Mouse (Mus musculus): ENCODE data around the gene Rab7b. TPM values are rescaled to one million over a fixed set of nuclear protein-coding genes. Genes with fewer than 3 reads are reported as not detected.
A peak's percentile ranks its signal among the peaks of the same experiment; 100 is the strongest.

Rab7b gene
- 0.12 and 1.6 TPM in 2 replicates for polyA plus RNA-seq (2014; fragmentation: Nextera tagmentation; extraction: Ambion mirVana)

DNA sequence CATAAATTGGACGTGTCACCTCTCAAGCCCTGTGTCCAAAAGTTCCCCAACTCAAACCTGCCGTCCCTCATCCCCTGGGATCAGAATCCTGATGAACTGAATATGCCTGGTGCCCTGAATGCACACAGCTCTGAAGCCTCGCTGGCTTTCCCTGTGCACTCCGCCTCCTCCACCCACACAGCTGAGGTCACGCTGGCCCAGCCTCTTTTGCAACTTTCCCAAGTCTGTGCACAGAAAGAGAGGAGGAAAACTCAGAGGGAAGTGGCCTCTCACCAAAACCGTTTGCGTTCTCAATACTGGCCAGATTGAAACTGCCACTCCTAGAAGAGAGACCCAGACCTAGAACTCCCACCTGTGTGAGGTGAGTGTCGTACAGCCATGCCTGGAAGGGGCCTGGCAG, at the start of gene Rab7b:
Gene Rab7b (plus strand): TSS at position 221 of the 400 bp plus-strand sequence.
- no peak within 1 kb of the TSS for H3K4me2 ChIP-seq (ENCODE audit: low read length)

DNA sequence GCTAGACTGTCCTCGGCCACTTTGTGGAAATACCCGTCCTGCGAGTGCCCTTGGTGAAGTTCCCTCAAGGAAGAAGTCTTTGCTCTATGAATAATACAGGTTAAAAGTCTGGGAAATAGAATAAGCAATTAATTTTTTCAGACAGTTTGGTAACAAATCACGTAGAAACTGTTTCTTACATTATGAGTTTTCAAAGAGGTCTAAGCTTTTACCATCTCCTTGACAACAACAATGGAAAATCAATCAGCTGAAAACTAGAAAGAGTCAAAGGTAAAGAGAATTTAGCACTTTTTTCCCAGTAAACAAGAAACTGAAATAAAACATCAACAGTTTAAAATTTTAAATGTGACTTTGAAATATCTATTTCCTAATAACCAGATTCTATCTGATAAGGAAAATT, 48.4 kb upstream of the Rab7b start:
- 84% methylated on average over 4 of the region's 4 CpGs for WGBS
- Histone ChIP-seq H3K27ac (replicated peaks; ENCODE audit: low read depth, low read length) (no peak overlapping the region), H3K4me1 (ENCODE audit: control insufficient read depth, insufficient read depth, low read length) (no peaks in the 10 kb centered on the region), H3K27me3 (ENCODE audit: control insufficient read depth, insufficient read depth, low read length) (no peaks in the 10 kb centered on the region), H3K9ac (replicated peaks; ENCODE audit: low read length) (no peak overlapping the region), H3K4me3 (replicated peaks; ENCODE audit: low read depth, low read length) (no peak overlapping the region), H3K36me3 (ENCODE audit: control insufficient read depth, insufficient read depth, low read length) (no peaks in the 10 kb centered on the region), H3K9me3 (ENCODE audit: control insufficient read depth, low read length) (no peaks in the 10 kb centered on the region), H3K4me2 (ENCODE audit: low read length) (no peak overlapping the region)
- no peak for ATAC-seq (ENCODE audit: low FRiP score, low TSS enrichment)
- DNase-seq, result no peak

More for the DNA sequence above, at the start of gene Rab7b:
- H3K9ac ChIP-seq (replicated peaks; ENCODE audit: low read length), result no peak within 1 kb of the TSS
- H3K4me3 ChIP-seq (replicated peaks; ENCODE audit: low read depth, low read length), result no peak within 1 kb of the TSS
- no peaks in the 10 kb centered on the region for H3K4me1 ChIP-seq (ENCODE audit: control insufficient read depth, insufficient read depth, low read length)
- no peak within 1 kb of the TSS for H3K27ac ChIP-seq (replicated peaks; ENCODE audit: low read depth, low read length)
- H3K27me3 ChIP-seq (ENCODE audit: control insufficient read depth, insufficient read depth, low read length), result no peaks in the 10 kb centered on the region
- ATAC-seq (ENCODE audit: low FRiP score, low TSS enrichment) (no peak), DNase-seq (no peak)
- 60% methylated on average over 8 of the region's 8 CpGs for WGBS
- H3K36me3 ChIP-seq (ENCODE audit: control insufficient read depth, insufficient read depth, low read length), result no peaks in the 10 kb centered on the region
- H3K9me3 ChIP-seq (ENCODE audit: control insufficient read depth, low read length), result no peaks in the 10 kb centered on the region

DNA sequence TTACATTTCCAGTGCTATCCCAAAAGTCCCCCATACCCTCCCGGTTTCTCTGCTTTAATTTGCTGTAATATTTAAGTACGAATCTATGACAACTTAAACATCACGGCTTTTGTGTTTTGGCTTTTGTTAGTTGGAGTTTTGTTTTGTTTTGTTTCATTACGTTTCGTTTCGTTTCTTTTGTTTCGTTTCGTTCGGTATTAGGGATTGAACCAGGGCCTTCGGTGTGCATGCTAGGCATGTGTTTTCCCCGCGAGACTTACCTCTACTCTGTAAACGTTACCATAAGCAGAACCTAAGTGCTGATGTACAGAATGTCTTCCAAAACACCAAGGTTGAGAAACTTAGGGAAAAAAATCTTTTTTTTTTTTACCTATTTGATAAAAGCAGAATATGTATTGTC, 46.9 kb upstream of the Rab7b start:
- H3K27me3 ChIP-seq (ENCODE audit: control insufficient read depth, insufficient read depth, low read length), result no peaks in the 10 kb centered on the region
- no peaks in the 10 kb centered on the region for H3K36me3 ChIP-seq (ENCODE audit: control insufficient read depth, insufficient read depth, low read length)
- no peak overlapping the region for H3K27ac ChIP-seq (replicated peaks; ENCODE audit: low read depth, low read length)
- H3K4me1 ChIP-seq (ENCODE audit: control insufficient read depth, insufficient read depth, low read length), result no peaks in the 10 kb centered on the region
- WGBS, result 93% methylated on average over 13 of the region's 13 CpGs
- ATAC-seq (ENCODE audit: low FRiP score, low TSS enrichment), result no peak
- H3K9ac ChIP-seq (replicated peaks; ENCODE audit: low read length), result no peak overlapping the region
- H3K4me3 ChIP-seq (replicated peaks; ENCODE audit: low read depth, low read length), result no peak overlapping the region
- no peak for DNase-seq
- no peaks in the 10 kb centered on the region for H3K9me3 ChIP-seq (ENCODE audit: control insufficient read depth, low read length)
- no peak overlapping the region for H3K4me2 ChIP-seq (ENCODE audit: low read length)

DNA sequence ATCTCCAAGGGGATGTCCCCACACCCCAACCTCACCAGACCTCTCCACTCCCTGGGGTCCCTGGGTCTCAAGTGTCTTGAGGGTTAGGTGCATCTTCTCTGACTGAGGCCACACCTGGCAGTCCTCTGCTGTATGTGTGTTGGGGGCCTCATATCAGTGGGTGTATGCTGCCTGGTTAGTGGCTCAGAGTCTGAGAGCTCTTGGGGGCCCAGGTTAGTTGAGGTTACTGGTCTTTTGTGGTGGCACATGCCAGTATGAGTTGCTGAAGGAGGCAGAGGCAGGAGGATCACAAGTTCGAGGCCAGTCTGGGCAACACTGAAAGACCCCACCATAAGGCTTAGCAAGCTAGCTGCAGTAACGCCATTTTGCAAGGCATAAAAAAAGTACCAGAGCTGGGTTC, 46.2 kb upstream of the Rab7b start:
- ATAC-seq (ENCODE audit: low FRiP score, low TSS enrichment), result no peak
- Histone ChIP-seq H3K9ac (replicated peaks; ENCODE audit: low read length) (no peak overlapping the region), H3K4me2 (ENCODE audit: low read length) (no peak overlapping the region), H3K27ac (replicated peaks; ENCODE audit: low read depth, low read length) (no peak overlapping the region), H3K4me3 (replicated peaks; ENCODE audit: low read depth, low read length) (no peak overlapping the region), H3K4me1 (ENCODE audit: control insufficient read depth, insufficient read depth, low read length) (no peaks in the 10 kb centered on the region), H3K36me3 (ENCODE audit: control insufficient read depth, insufficient read depth, low read length) (no peaks in the 10 kb centered on the region), H3K27me3 (ENCODE audit: control insufficient read depth, insufficient read depth, low read length) (no peaks in the 10 kb centered on the region), H3K9me3 (ENCODE audit: control insufficient read depth, low read length) (no peaks in the 10 kb centered on the region)
- no peak for DNase-seq
- WGBS, result 93% methylated on average over 2 of the region's 2 CpGs

DNA sequence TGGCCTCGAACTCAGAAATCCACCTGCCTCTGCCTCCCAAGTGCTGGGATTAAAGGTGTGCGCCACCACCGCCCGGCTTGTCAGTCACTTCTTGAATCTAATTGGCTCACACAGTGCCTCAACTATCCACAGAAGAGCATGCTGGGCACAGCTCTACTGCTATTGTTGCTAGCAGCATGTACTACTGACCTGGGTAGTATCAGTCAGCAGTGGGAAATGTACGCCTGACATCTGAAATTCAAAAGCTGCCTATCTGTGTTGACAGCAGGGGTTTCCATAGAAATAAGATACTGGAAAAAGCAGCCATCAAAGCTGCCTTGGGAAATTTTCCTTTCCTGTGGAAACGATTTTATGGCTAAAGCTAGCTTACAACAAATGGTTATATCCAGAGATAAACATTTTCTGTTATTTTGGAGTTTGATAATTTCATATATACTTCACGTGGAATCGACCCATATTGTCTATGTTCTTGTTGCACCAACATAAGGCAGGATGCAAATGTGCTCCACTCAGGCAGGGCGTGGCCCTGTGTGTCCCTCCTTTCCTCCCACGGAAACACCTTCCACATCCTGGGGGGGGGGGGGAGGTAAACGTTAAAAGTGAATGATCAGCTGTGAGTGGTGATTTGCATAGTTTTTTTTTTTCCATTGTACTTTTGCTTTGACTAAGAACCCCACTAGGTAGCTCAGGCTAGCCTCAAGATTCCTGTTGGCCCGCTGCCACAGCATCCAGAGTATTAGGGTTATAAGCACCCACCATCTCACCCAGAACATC, 35.6 kb upstream of the Rab7b start:
- Histone ChIP-seq H3K9me3 (ENCODE audit: control insufficient read depth, low read length) (no peaks in the 10 kb centered on the region), H3K27me3 (ENCODE audit: control insufficient read depth, insufficient read depth, low read length) (no peaks in the 10 kb centered on the region), H3K4me1 (ENCODE audit: control insufficient read depth, insufficient read depth, low read length) (peaks cover 7% of the 10 kb centered on the region), H3K36me3 (ENCODE audit: control insufficient read depth, insufficient read depth, low read length) (no peaks in the 10 kb centered on the region), H3K4me3 (replicated peaks; ENCODE audit: low read depth, low read length) (no peak overlapping the region), H3K4me2 (ENCODE audit: low read length) (no peak overlapping the region), H3K9ac (replicated peaks; ENCODE audit: low read length) (no peak overlapping the region), H3K27ac (replicated peaks; ENCODE audit: low read depth, low read length) (no peak overlapping the region)
- WGBS, result 74% methylated on average over 12 of the region's 12 CpGs
- DNase-seq (no peak), ATAC-seq (ENCODE audit: low FRiP score, low TSS enrichment) (no peak)

DNA sequence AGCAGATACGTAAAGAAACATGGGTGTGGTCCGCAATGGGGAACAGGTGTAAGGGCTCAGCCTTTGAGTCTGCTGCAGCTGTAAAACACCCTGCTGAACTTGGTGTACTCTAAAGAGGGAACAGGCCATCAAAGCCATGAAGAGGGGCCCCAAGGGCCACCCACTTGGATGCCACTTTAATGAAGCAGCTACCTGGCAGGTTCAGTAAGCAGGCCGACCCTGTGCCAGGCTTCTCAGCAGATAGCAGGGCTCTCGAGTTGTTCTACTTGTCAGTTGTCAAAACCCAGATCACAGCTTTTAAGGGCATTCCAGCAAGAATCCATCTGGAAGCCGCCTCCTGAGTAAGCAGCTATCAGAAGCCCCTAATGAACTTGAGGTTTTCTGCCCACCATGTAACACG, 32.9 kb upstream of the Rab7b start:
- Histone ChIP-seq H3K36me3 (ENCODE audit: control insufficient read depth, insufficient read depth, low read length) (no peaks in the 10 kb centered on the region), H3K27ac (replicated peaks; ENCODE audit: low read depth, low read length) (no peak overlapping the region), H3K9me3 (ENCODE audit: control insufficient read depth, low read length) (no peaks in the 10 kb centered on the region), H3K4me2 (ENCODE audit: low read length) (no peak overlapping the region), H3K4me1 (ENCODE audit: control insufficient read depth, insufficient read depth, low read length) (peaks cover 7% of the 10 kb centered on the region), H3K27me3 (ENCODE audit: control insufficient read depth, insufficient read depth, low read length) (no peaks in the 10 kb centered on the region), H3K4me3 (replicated peaks; ENCODE audit: low read depth, low read length) (no peak overlapping the region), H3K9ac (replicated peaks; ENCODE audit: low read length) (no peak overlapping the region)
- ATAC-seq (ENCODE audit: low FRiP score, low TSS enrichment) (no peak), DNase-seq (no peak)
- WGBS, result 91% methylated on average over 6 of the region's 6 CpGs

DNA sequence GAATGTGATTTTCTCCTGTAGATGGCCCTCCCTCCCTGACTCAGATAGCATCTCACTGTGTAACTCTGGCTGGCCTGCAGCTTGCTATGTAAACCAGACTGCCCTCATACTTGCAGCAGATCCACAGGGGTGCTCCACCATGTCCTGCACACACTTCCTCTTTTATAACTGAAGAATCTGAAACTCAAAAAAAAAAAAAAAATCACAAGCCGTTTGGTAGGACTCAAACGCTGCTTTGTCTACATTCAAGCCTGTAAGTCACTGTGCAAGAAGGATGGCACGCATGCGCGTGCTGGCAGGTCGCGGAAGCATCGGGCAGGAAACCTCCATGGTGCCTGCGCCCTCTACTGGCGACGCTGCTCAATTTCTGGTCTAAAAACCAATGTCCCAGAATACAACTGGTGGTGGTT, 30.5 kb upstream of the Rab7b start:
- Histone ChIP-seq H3K4me3 (replicated peaks; ENCODE audit: low read depth, low read length) (peak overlapping the region; percentile 23), H3K27me3 (ENCODE audit: control insufficient read depth, insufficient read depth, low read length) (no peaks in the 10 kb centered on the region), H3K27ac (replicated peaks; ENCODE audit: low read depth, low read length) (peak overlapping the region; percentile 88), H3K9ac (replicated peaks; ENCODE audit: low read length) (peak overlapping the region; percentile 53), H3K4me1 (ENCODE audit: control insufficient read depth, insufficient read depth, low read length) (peaks cover 7% of the 10 kb centered on the region), H3K36me3 (ENCODE audit: control insufficient read depth, insufficient read depth, low read length) (no peaks in the 10 kb centered on the region), H3K4me2 (ENCODE audit: low read length) (peak overlapping the region; percentile 54), H3K9me3 (ENCODE audit: control insufficient read depth, low read length) (no peaks in the 10 kb centered on the region)
- peak; percentile 99 for DNase-seq
- whole genome bisulfite sequencing, result 0% methylated on average over 11 of the region's 11 CpGs
- peak; percentile 91 for ATAC-seq (ENCODE audit: low FRiP score, low TSS enrichment)

DNA sequence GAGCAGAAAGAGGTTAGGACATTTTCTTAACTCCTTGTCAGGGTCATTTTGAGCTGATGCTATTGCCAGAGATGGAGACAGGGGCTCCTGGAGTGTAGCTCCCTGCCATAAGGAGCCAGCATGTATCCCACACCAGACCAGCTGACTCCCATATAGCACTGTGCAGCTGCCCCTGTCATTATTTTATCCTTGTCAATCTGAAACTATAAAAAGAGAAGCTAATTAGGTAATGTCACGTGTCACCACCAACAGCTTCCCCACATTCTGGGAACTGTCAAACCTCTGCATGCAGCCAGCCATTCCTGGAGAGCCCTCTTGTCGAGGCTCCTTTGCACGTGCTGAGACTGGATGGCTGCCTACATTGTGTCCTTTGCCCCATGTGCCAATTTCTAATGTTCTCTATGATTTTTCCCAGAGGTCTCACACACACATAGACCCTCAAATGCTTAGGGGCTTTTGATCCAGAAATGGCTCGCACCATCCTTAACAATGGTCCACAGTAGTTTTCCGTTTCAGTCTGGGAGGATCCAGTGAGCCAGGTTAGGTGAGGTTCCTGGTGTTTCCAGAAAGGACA, 28.9 kb upstream of the Rab7b start:
- Histone ChIP-seq H3K9me3 (ENCODE audit: control insufficient read depth, low read length) (no peaks in the 10 kb centered on the region), H3K9ac (replicated peaks; ENCODE audit: low read length) (no peak overlapping the region), H3K36me3 (ENCODE audit: control insufficient read depth, insufficient read depth, low read length) (no peaks in the 10 kb centered on the region), H3K27me3 (ENCODE audit: control insufficient read depth, insufficient read depth, low read length) (no peaks in the 10 kb centered on the region), H3K4me1 (ENCODE audit: control insufficient read depth, insufficient read depth, low read length) (peaks cover 7% of the 10 kb centered on the region), H3K4me3 (replicated peaks; ENCODE audit: low read depth, low read length) (no peak overlapping the region), H3K4me2 (ENCODE audit: low read length) (no peak overlapping the region), H3K27ac (replicated peaks; ENCODE audit: low read depth, low read length) (no peak overlapping the region)
- ATAC-seq (ENCODE audit: low FRiP score, low TSS enrichment) (no peak), DNase-seq (no peak)
- WGBS, result 67% methylated on average over 5 of the region's 5 CpGs

DNA sequence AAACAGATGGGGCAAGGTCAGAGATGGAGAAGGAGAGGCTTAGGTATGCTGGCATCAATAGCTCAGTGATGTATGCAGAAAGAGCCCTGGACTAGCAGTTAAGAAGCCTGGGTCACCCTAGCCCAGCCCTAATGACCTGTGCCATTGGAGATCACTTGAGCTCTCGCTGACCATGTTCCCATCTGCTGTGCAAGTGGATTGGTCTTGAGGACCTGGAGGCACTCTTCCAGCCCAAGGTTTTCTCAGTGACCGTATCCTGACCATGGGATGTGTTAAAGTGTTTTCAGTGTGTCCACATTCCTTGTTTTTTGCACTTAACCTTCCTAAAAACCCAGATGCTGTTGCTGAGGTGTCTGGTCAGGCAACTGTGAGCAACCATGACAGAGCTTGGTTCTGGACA, 28.2 kb upstream of the Rab7b start:
- no peaks in the 10 kb centered on the region for H3K27me3 ChIP-seq (ENCODE audit: control insufficient read depth, insufficient read depth, low read length)
- no peaks in the 10 kb centered on the region for H3K9me3 ChIP-seq (ENCODE audit: control insufficient read depth, low read length)
- H3K9ac ChIP-seq (replicated peaks; ENCODE audit: low read length), result no peak overlapping the region
- no peaks in the 10 kb centered on the region for H3K36me3 ChIP-seq (ENCODE audit: control insufficient read depth, insufficient read depth, low read length)
- ATAC-seq (ENCODE audit: low FRiP score, low TSS enrichment) (no peak), DNase-seq (no peak)
- H3K4me1 ChIP-seq (ENCODE audit: control insufficient read depth, insufficient read depth, low read length), result peaks cover 7% of the 10 kb centered on the region
- H3K27ac ChIP-seq (replicated peaks; ENCODE audit: low read depth, low read length), result no peak overlapping the region
- H3K4me2 ChIP-seq (ENCODE audit: low read length), result no peak overlapping the region
- no peak overlapping the region for H3K4me3 ChIP-seq (replicated peaks; ENCODE audit: low read depth, low read length)
- WGBS, result 86% methylated on average over 2 of the region's 2 CpGs
